8 mouse cellular contexts compared by ENCODE assay signal in genomic region chrX:7722282-7722611, GRCm38 (mm10). TPM values are rescaled to one million over a fixed set of nuclear protein-coding genes. Genes with fewer than 3 reads are reported as not detected.
DNase-seq lines count a peak whose midpoint lies in the region; ATAC-seq and TF ChIP-seq lines count a peak whose summit lies in the region.

No protein-coding gene starts in this region.

- peak; percentile 41 for ATAC-seq in embryonic facial prominence, embryonic 11.5 days (replicated peaks; ENCODE audit: insufficient number of reproducible peaks, low FRiP score, low TSS enrichment, low read depth)
- no peak; the same call in 1 of the 2 replicates for ATAC-seq in hindbrain, postnatal 0 days
- ATAC-seq in midbrain, postnatal 0 days (ENCODE audit: low FRiP score), result no peak; the same call in 1 of the 2 replicates

- peak overlapping the region; percentile 67 for H3K9ac ChIP-seq in embryonic facial prominence, embryonic 11.5 days (replicated peaks; ENCODE audit: low read length)
- peak overlapping the region; percentile 57 for H3K9ac ChIP-seq in hindbrain, postnatal 0 days (replicated peaks; ENCODE audit: low read length)
- H3K9ac ChIP-seq in midbrain, postnatal 0 days (replicated peaks; ENCODE audit: low read length, poor library complexity, severe bottlenecking), result peak overlapping the region; percentile 50

- no peak for TF ChIP-seq CTCF in layer of hippocampus, adult 2 months (conservative IDR thresholded peaks at IDR 0.05)
- TF ChIP-seq CTCF in hindbrain, postnatal 0 days (IDR thresholded peaks at IDR 0.05; ENCODE audit: low read depth), result no peak
- TF ChIP-seq CTCF in midbrain, postnatal 0 days (IDR thresholded peaks at IDR 0.05), result no peak

- WGBS in embryonic facial prominence, embryonic 11.5 days, result 20% methylated on average over 11 of the region's 11 CpGs
- WGBS in hindbrain, postnatal 0 days, result 36% methylated on average over 11 of the region's 11 CpGs
- WGBS in midbrain, postnatal 0 days, result 27% methylated on average over 11 of the region's 11 CpGs

- H3K4me3 ChIP-seq in layer of hippocampus, adult 2 months, result peak overlapping the region; percentile 66
- H3K4me3 ChIP-seq in embryonic facial prominence, embryonic 11.5 days (ENCODE audit: low read depth, low read length), result peak overlapping the region; percentile 53
- peak overlapping the region; percentile 54 for H3K4me3 ChIP-seq in hindbrain, postnatal 0 days (ENCODE audit: low read length)
- peak overlapping the region; percentile 48 for H3K4me3 ChIP-seq in midbrain, postnatal 0 days (ENCODE audit: low read depth, low read length)

- H3K9me3 ChIP-seq in embryonic facial prominence, embryonic 11.5 days (replicated peaks; ENCODE audit: control insufficient read depth, low read length), result no peaks in the 10 kb centered on the region
- H3K9me3 ChIP-seq in hindbrain, postnatal 0 days (ENCODE audit: low read length), result no peaks in the 10 kb centered on the region
- H3K9me3 ChIP-seq in midbrain, postnatal 0 days (ENCODE audit: low read length), result no peaks in the 10 kb centered on the region

- no peaks in the 10 kb centered on the region for H3K36me3 ChIP-seq in embryonic facial prominence, embryonic 11.5 days (replicated peaks; ENCODE audit: control insufficient read depth, insufficient read depth, low read depth, low read length)
- H3K36me3 ChIP-seq in hindbrain, postnatal 0 days (ENCODE audit: insufficient read depth, low read length), result no peaks in the 10 kb centered on the region
- H3K36me3 ChIP-seq in midbrain, postnatal 0 days (ENCODE audit: insufficient read depth, low read length), result 0 out of 2 replicates have a peak, but pooled peaks cover 3% of the 10 kb centered on the region

- DNase-seq in layer of hippocampus, adult 2 months (ENCODE audit: low spot score in 2 of 2), result no peak
- no peak for DNase-seq in layer of hippocampus, postnatal 10 days (ENCODE audit: low spot score in 2 of 2)
- DNase-seq in embryonic facial prominence, embryonic 11.5 days (ENCODE audit: low spot score), result no peak
- DNase-seq in hindbrain, postnatal 0 days (ENCODE audit: low spot score), result no peak
- DNase-seq in midbrain, postnatal 0 days (ENCODE audit: low spot score), result no peak
- no peak for DNase-seq in embryo, embryonic 11 days
- no peak for DNase-seq in testis, postnatal 10 days (ENCODE audit: low spot score)
- DNase-seq in left cerebral cortex, adult 18-20 months (ENCODE audit: low spot score in 2 of 2), result no peak

- no peaks in the 10 kb centered on the region for H3K4me1 ChIP-seq in embryonic facial prominence, embryonic 11.5 days (ENCODE audit: control insufficient read depth, insufficient read depth, low read length)
- 0 out of 2 replicates have a peak, but pooled peaks cover 4% of the 10 kb centered on the region for H3K4me1 ChIP-seq in hindbrain, postnatal 0 days (ENCODE audit: insufficient read depth, low read length)
- no peaks in the 10 kb centered on the region for H3K4me1 ChIP-seq in midbrain, postnatal 0 days (ENCODE audit: insufficient read depth, low read length)

- H3K27ac ChIP-seq in layer of hippocampus, adult 2 months, result peak overlapping the region; percentile 98
- H3K27ac ChIP-seq in embryonic facial prominence, embryonic 11.5 days (replicated peaks; ENCODE audit: low read depth, low read length), result no peak overlapping the region
- H3K27ac ChIP-seq in hindbrain, postnatal 0 days, result peak overlapping the region; percentile 89; the same call in 1 of the 2 replicates
- peak overlapping the region; percentile 73 for H3K27ac ChIP-seq in midbrain, postnatal 0 days (ENCODE audit: low read depth, low read length)

- H3K4me2 ChIP-seq in embryonic facial prominence, embryonic 11.5 days (ENCODE audit: low read depth, low read length), result peak overlapping the region; percentile 46
- peak overlapping the region; percentile 68 for H3K4me2 ChIP-seq in hindbrain, postnatal 0 days (ENCODE audit: low read depth, low read length)
- H3K4me2 ChIP-seq in midbrain, postnatal 0 days (ENCODE audit: low read depth, low read length, poor library complexity, severe bottlenecking), result peak overlapping the region; percentile 61

- H3K27me3 ChIP-seq in embryonic facial prominence, embryonic 11.5 days (ENCODE audit: control insufficient read depth, insufficient read depth, low read length), result no peaks in the 10 kb centered on the region
- no peaks in the 10 kb centered on the region for H3K27me3 ChIP-seq in hindbrain, postnatal 0 days (ENCODE audit: insufficient read depth, low read length)
- no peaks in the 10 kb centered on the region for H3K27me3 ChIP-seq in midbrain, postnatal 0 days (ENCODE audit: insufficient read depth, low read length)

RNA-seq across cellular contexts. Expression of gene Gm45208, which starts 0.2 kb away (rescaled TPM):
- total RNA-seq in layer of hippocampus, adult 2 months (2021), result not detected
- total RNA-seq in layer of hippocampus, postnatal 10 days (2021), result not detected
- polyA plus RNA-seq in embryonic facial prominence, embryonic 11.5 days (2014; fragmentation: Nextera tagmentation; extraction: Ambion mirVana), result not detected in 2 replicates
- not detected in 2 replicates for total RNA-seq in hindbrain, postnatal 0 days (2014; rRNA removed)
- polyA plus RNA-seq in hindbrain, postnatal 0 days (2015; fragmentation: Nextera tagmentation; extraction: Ambion mirVana), result 0.66 and 1.2 TPM in 2 replicates
- 0.71 TPM in 1 of 2 replicates, not detected in the other for total RNA-seq in midbrain, postnatal 0 days (2014; rRNA removed)
- not detected in 2 replicates for polyA plus RNA-seq in midbrain, postnatal 0 days (2015; fragmentation: Nextera tagmentation; extraction: Ambion mirVana)
- 1 to 10 TPM in 1 of 2 experiments, not detected in 1; 1.6 TPM for total RNA-seq in left cerebral cortex, adult 18-20 months (2021)

RNA-seq across cellular contexts. Expression of gene Praf2, which starts 6.0 kb away (rescaled TPM):
- total RNA-seq in layer of hippocampus, adult 2 months (2021), result 100 to 1,000 TPM in 1 of 2 experiments, 10 to 100 TPM in 1; 91.6 to 102 TPM
- 10 to 100 TPM; 85.0 to 98.9 TPM for total RNA-seq in layer of hippocampus, postnatal 10 days (2021)
- 85.4 and 88.7 TPM in 2 replicates for polyA plus RNA-seq in embryonic facial prominence, embryonic 11.5 days (2014; fragmentation: Nextera tagmentation; extraction: Ambion mirVana)
- 134 and 137 TPM in 2 replicates for total RNA-seq in hindbrain, postnatal 0 days (2014; rRNA removed)
- 129 and 134 TPM in 2 replicates for polyA plus RNA-seq in hindbrain, postnatal 0 days (2015; fragmentation: Nextera tagmentation; extraction: Ambion mirVana)
- 110 and 134 TPM in 2 replicates for total RNA-seq in midbrain, postnatal 0 days (2014; rRNA removed)
- polyA plus RNA-seq in midbrain, postnatal 0 days (2015; fragmentation: Nextera tagmentation; extraction: Ambion mirVana), result 136 and 146 TPM in 2 replicates
- total RNA-seq in left cerebral cortex, adult 18-20 months (2021), result 10 to 100 TPM; 96.0 to 98.1 TPM

RNA-seq across cellular contexts. Expression of gene Wdr45, which starts 8.1 kb away (rescaled TPM):
- 10 to 100 TPM; 63.9 to 68.2 TPM for total RNA-seq in layer of hippocampus, adult 2 months (2021)
- 10 to 100 TPM; 34.3 to 41.8 TPM for total RNA-seq in layer of hippocampus, postnatal 10 days (2021)
- 17.3 and 22.6 TPM in 2 replicates for polyA plus RNA-seq in embryonic facial prominence, embryonic 11.5 days (2014; fragmentation: Nextera tagmentation; extraction: Ambion mirVana)
- total RNA-seq in hindbrain, postnatal 0 days (2014; rRNA removed), result 33.2 and 40.6 TPM in 2 replicates
- 34.0 and 36.4 TPM in 2 replicates for polyA plus RNA-seq in hindbrain, postnatal 0 days (2015; fragmentation: Nextera tagmentation; extraction: Ambion mirVana)
- 34.6 and 42.0 TPM in 2 replicates for total RNA-seq in midbrain, postnatal 0 days (2014; rRNA removed)
- 27.2 and 30.5 TPM in 2 replicates for polyA plus RNA-seq in midbrain, postnatal 0 days (2015; fragmentation: Nextera tagmentation; extraction: Ambion mirVana)
- total RNA-seq in left cerebral cortex, adult 18-20 months (2021), result 10 to 100 TPM; 55.8 to 56.1 TPM

RNA-seq across cellular contexts. Expression of gene Gpkow, which starts 25.3 kb away (rescaled TPM):
- total RNA-seq in layer of hippocampus, adult 2 months (2021), result 10 to 100 TPM; 32.6 to 40.6 TPM
- total RNA-seq in layer of hippocampus, postnatal 10 days (2021), result 10 to 100 TPM; 35.5 to 38.4 TPM
- polyA plus RNA-seq in embryonic facial prominence, embryonic 11.5 days (2014; fragmentation: Nextera tagmentation; extraction: Ambion mirVana), result 42.2 and 44.2 TPM in 2 replicates
- total RNA-seq in hindbrain, postnatal 0 days (2014; rRNA removed), result 11.0 and 12.0 TPM in 2 replicates
- polyA plus RNA-seq in hindbrain, postnatal 0 days (2015; fragmentation: Nextera tagmentation; extraction: Ambion mirVana), result 38.4 and 38.8 TPM in 2 replicates
- 11.9 and 25.1 TPM in 2 replicates for total RNA-seq in midbrain, postnatal 0 days (2014; rRNA removed)
- polyA plus RNA-seq in midbrain, postnatal 0 days (2015; fragmentation: Nextera tagmentation; extraction: Ambion mirVana), result 41.6 and 42.3 TPM in 2 replicates
- 10 to 100 TPM; 33.8 to 34.2 TPM for total RNA-seq in left cerebral cortex, adult 18-20 months (2021)

RNA-seq across cellular contexts. Expression of gene Ccdc120, which starts 28.5 kb away (rescaled TPM):
- total RNA-seq in layer of hippocampus, adult 2 months (2021), result 10 to 100 TPM; 14.7 to 20.6 TPM
- 10 to 100 TPM; 23.0 to 24.5 TPM for total RNA-seq in layer of hippocampus, postnatal 10 days (2021)
- 14.5 and 20.2 TPM in 2 replicates for polyA plus RNA-seq in embryonic facial prominence, embryonic 11.5 days (2014; fragmentation: Nextera tagmentation; extraction: Ambion mirVana)
- 183 and 387 TPM in 2 replicates for total RNA-seq in hindbrain, postnatal 0 days (2014; rRNA removed)
- polyA plus RNA-seq in hindbrain, postnatal 0 days (2015; fragmentation: Nextera tagmentation; extraction: Ambion mirVana), result 47.6 and 53.3 TPM in 2 replicates
- total RNA-seq in midbrain, postnatal 0 days (2014; rRNA removed), result 272 and 352 TPM in 2 replicates
- polyA plus RNA-seq in midbrain, postnatal 0 days (2015; fragmentation: Nextera tagmentation; extraction: Ambion mirVana), result 64.9 and 71.6 TPM in 2 replicates
- total RNA-seq in left cerebral cortex, adult 18-20 months (2021), result 10 to 100 TPM; 26.7 to 29.7 TPM
